Mouse (Mus musculus) midbrain, embryonic 13.5 days (tissue): ENCODE measurements around the gene Hoxa13. TPM values are rescaled to one million over a fixed set of nuclear protein-coding genes. Genes with fewer than 3 reads are reported as not detected.

Source experiments
- ATAC-seq: fragments of 200-750 bp; cut with Nextera tagmentation; 2 replicates; pipeline ENCODE4 v1.8.0; 2017; ENCODE audit warnings: mild to moderate bottlenecking, moderate TSS enrichment, moderate library complexity
- H3K27ac ChIP-seq: fragments of 300-500 bp; sonication (generic); 2 replicates; pipeline ENCODE4 v1.5.1; 2015; ENCODE audit warnings: inconsistent platforms, mild to moderate bottlenecking, moderate library complexity
- H3K27me3 ChIP-seq: fragments of 300-500 bp; sonication (generic); 2 replicates; pipeline ENCODE4 v1.6.1; 2015; ENCODE audit warnings: mild to moderate bottlenecking, inconsistent platforms
- H3K36me3 ChIP-seq: fragments of 300-500 bp; sonication (generic); 2 replicates; pipeline ENCODE4 v1.6.1; 2015; ENCODE audit warnings: mild to moderate bottlenecking, inconsistent platforms
- H3K4me1 ChIP-seq: fragments of 300-500 bp; sonication (generic); replicated peaks from 2 replicates; pipeline ENCODE4 v1.6.1; 2015; ENCODE audit warnings: inconsistent platforms
- H3K4me2 ChIP-seq: fragments of 300-500 bp; sonication (generic); replicated peaks from 2 replicates; pipeline ENCODE4 v1.6.1; 2015; ENCODE audit warnings: moderate library complexity, mild to moderate bottlenecking, inconsistent platforms
- H3K4me3 ChIP-seq: fragments of 300-500 bp; sonication (generic); replicated peaks from 2 replicates; pipeline ENCODE4 v1.5.1; 2015; ENCODE audit warnings: mild to moderate bottlenecking, inconsistent platforms
- H3K9ac ChIP-seq: fragments of 300-500 bp; sonication (generic); replicated peaks from 2 replicates; pipeline ENCODE4 v1.6.1; 2015; ENCODE audit warnings: mild to moderate bottlenecking, inconsistent platforms
- H3K9me3 ChIP-seq: fragments of 300-500 bp; sonication (generic); 2 replicates; pipeline ENCODE4 v1.6.1; 2016; ENCODE audit warnings: mild to moderate bottlenecking, inconsistent platforms
- WGBS: fragments of 180-500 bp; shearing (Covaris S2); methylation state at CpG from one replicate; pipeline ENCODE4 v1.1.7; 2015; 5-methylcytosine and 5-hydroxymethylcytosine counted together
- polyA plus RNA-seq: library from polyadenylated mRNA; unstranded; fragments of >200 nt; fragmentation: Nextera tagmentation; extraction: Ambion mirVana; gene quantifications from 2 replicates; pipeline ENCODE4 v1.2.1, GENCODE M21; 2015

The Hoxa13 gene
- polyA plus RNA-seq, 1 experiment from 2014 or later, result not detected

- no peak overlapping the region for H3K27ac ChIP-seq
- WGBS, result 89% methylated on average over 5 of the region's 5 CpGs
- H3K36me3 ChIP-seq, result no peaks in the 10 kb centered on the region
- no peaks in the 10 kb centered on the region for H3K4me1 ChIP-seq
- H3K9me3 ChIP-seq, result no peaks in the 10 kb centered on the region
- no peak overlapping the region for H3K9ac ChIP-seq
- H3K27me3 ChIP-seq, result peaks cover 84% of the 10 kb centered on the region
- no peak overlapping the region for H3K4me3 ChIP-seq
- H3K4me2 ChIP-seq, result no peak overlapping the region
- no peak for ATAC-seq
These were observed 23.2 kb upstream of the Hoxa13 start for GRCm38 (mm10) chr6:52283896-52284295.

GRCm38 (mm10) chr6:52281084-52281483 lies 20.4 kb upstream of the Hoxa13 start:
- no peaks in the 10 kb centered on the region for H3K36me3 ChIP-seq
- H3K27me3 ChIP-seq, result peaks cover 88% of the 10 kb centered on the region
- H3K27ac ChIP-seq, result no peak overlapping the region
- no peaks in the 10 kb centered on the region for H3K9me3 ChIP-seq
- no peaks in the 10 kb centered on the region for H3K4me1 ChIP-seq
- no peak overlapping the region for H3K9ac ChIP-seq
- H3K4me3 ChIP-seq, result no peak overlapping the region
- ATAC-seq, result no peak
- WGBS, result 72% methylated on average over 12 of the region's 12 CpGs
- no peak overlapping the region for H3K4me2 ChIP-seq

GRCm38 (mm10) chr6:52276920-52277319 lies 16.2 kb upstream of the Hoxa13 start:
- no peak overlapping the region for H3K4me2 ChIP-seq
- no peaks in the 10 kb centered on the region for H3K4me1 ChIP-seq
- H3K27me3 ChIP-seq, result peaks cover 96% of the 10 kb centered on the region
- H3K27ac ChIP-seq, result no peak overlapping the region
- no peak for ATAC-seq
- H3K4me3 ChIP-seq, result no peak overlapping the region
- 9% methylated on average over 5 of the region's 5 CpGs for WGBS
- H3K36me3 ChIP-seq, result no peaks in the 10 kb centered on the region
- no peaks in the 10 kb centered on the region for H3K9me3 ChIP-seq
- no peak overlapping the region for H3K9ac ChIP-seq

- no peaks in the 10 kb centered on the region for H3K4me1 ChIP-seq
- H3K27ac ChIP-seq, result no peak overlapping the region
- no peak overlapping the region for H3K4me2 ChIP-seq
- H3K36me3 ChIP-seq, result no peaks in the 10 kb centered on the region
- no peaks in the 10 kb centered on the region for H3K9me3 ChIP-seq
- H3K9ac ChIP-seq, result no peak overlapping the region
- no peak for ATAC-seq
- 2% methylated on average over 6 of the region's 6 CpGs for WGBS
- H3K4me3 ChIP-seq, result no peak overlapping the region
- H3K27me3 ChIP-seq, result peaks cover 96% of the 10 kb centered on the region
These were observed 15.7 kb upstream of the Hoxa13 start for GRCm38 (mm10) chr6:52276382-52276781.

- H3K27me3 ChIP-seq, result peaks cover 96% of the 10 kb centered on the region
- ATAC-seq, result no peak
- H3K36me3 ChIP-seq, result no peaks in the 10 kb centered on the region
- no peak overlapping the region for H3K4me3 ChIP-seq
- no peaks in the 10 kb centered on the region for H3K4me1 ChIP-seq
- no peak overlapping the region for H3K4me2 ChIP-seq
- WGBS, result 3% methylated on average over 8 of the region's 8 CpGs
- H3K27ac ChIP-seq, result no peak overlapping the region
- no peaks in the 10 kb centered on the region for H3K9me3 ChIP-seq
- H3K9ac ChIP-seq, result no peak overlapping the region
These were observed 15.0 kb upstream of the Hoxa13 start for GRCm38 (mm10) chr6:52275563-52276280.

GRCm38 (mm10) chr6:52274576-52274975 lies 13.9 kb upstream of the Hoxa13 start:
- ATAC-seq, result no peak
- Histone ChIP-seq H3K9me3 (no peaks in the 10 kb centered on the region), H3K4me2 (no peak overlapping the region), H3K36me3 (no peaks in the 10 kb centered on the region), H3K9ac (no peak overlapping the region), H3K27me3 (peaks cover 98% of the 10 kb centered on the region), H3K4me3 (no peak overlapping the region), H3K4me1 (no peaks in the 10 kb centered on the region), H3K27ac (no peak overlapping the region)
- under 1% methylated on average over 11 of the region's 11 CpGs for WGBS

GRCm38 (mm10) chr6:52273656-52274280 lies 13.1 kb upstream of the Hoxa13 start:
- no peaks in the 10 kb centered on the region for H3K36me3 ChIP-seq
- no peak overlapping the region for H3K4me3 ChIP-seq
- no peaks in the 10 kb centered on the region for H3K9me3 ChIP-seq
- H3K9ac ChIP-seq, result no peak overlapping the region
- no peak overlapping the region for H3K27ac ChIP-seq
- H3K27me3 ChIP-seq, result peaks cover 98% of the 10 kb centered on the region
- ATAC-seq, result no peak
- WGBS, result under 1% methylated on average over 22 of the region's 22 CpGs
- H3K4me2 ChIP-seq, result no peak overlapping the region
- no peaks in the 10 kb centered on the region for H3K4me1 ChIP-seq

GRCm38 (mm10) chr6:52272766-52273655 lies 12.3 kb upstream of the Hoxa13 start:
- WGBS, result 3% methylated on average over 22 of the region's 22 CpGs
- no peaks in the 10 kb centered on the region for H3K4me1 ChIP-seq
- peaks cover 99% of the 10 kb centered on the region for H3K27me3 ChIP-seq
- H3K9me3 ChIP-seq, result no peaks in the 10 kb centered on the region
- H3K27ac ChIP-seq, result no peak overlapping the region
- no peak overlapping the region for H3K9ac ChIP-seq
- H3K4me2 ChIP-seq, result no peak overlapping the region
- H3K36me3 ChIP-seq, result no peaks in the 10 kb centered on the region
- no peak for ATAC-seq
- H3K4me3 ChIP-seq, result no peak overlapping the region

- H3K27ac ChIP-seq, result no peak overlapping the region
- H3K36me3 ChIP-seq, result no peaks in the 10 kb centered on the region
- ATAC-seq, result peak; percentile 63
- H3K9ac ChIP-seq, result no peak overlapping the region
- no peaks in the 10 kb centered on the region for H3K9me3 ChIP-seq
- H3K4me2 ChIP-seq, result no peak overlapping the region
- no peaks in the 10 kb centered on the region for H3K4me1 ChIP-seq
- WGBS, result 6% methylated on average over 23 of the region's 23 CpGs
- peaks cover 98% of the 10 kb centered on the region for H3K27me3 ChIP-seq
- no peak overlapping the region for H3K4me3 ChIP-seq
These were observed 10.1 kb upstream of the Hoxa13 start for GRCm38 (mm10) chr6:52270494-52271480.

GRCm38 (mm10) chr6:52268756-52269155 lies 8.1 kb upstream of the Hoxa13 start:
- Histone ChIP-seq H3K9ac (no peak overlapping the region), H3K27ac (no peak overlapping the region), H3K36me3 (no peaks in the 10 kb centered on the region), H3K4me1 (no peaks in the 10 kb centered on the region), H3K9me3 (no peaks in the 10 kb centered on the region), H3K4me2 (no peak overlapping the region), H3K27me3 (peaks cover 98% of the 10 kb centered on the region), H3K4me3 (no peak overlapping the region)
- 6% methylated on average over 3 of the region's 3 CpGs for WGBS
- ATAC-seq, result no peak

- no peaks in the 10 kb centered on the region for H3K36me3 ChIP-seq
- no peaks in the 10 kb centered on the region for H3K9me3 ChIP-seq
- 1% methylated on average over 7 of the region's 7 CpGs for WGBS
- no peaks in the 10 kb centered on the region for H3K4me1 ChIP-seq
- no peak overlapping the region for H3K9ac ChIP-seq
- no peak overlapping the region for H3K27ac ChIP-seq
- no peak overlapping the region for H3K4me2 ChIP-seq
- H3K4me3 ChIP-seq, result no peak overlapping the region
- no peak for ATAC-seq
- H3K27me3 ChIP-seq, result peaks cover 98% of the 10 kb centered on the region
These were observed 7.7 kb upstream of the Hoxa13 start for GRCm38 (mm10) chr6:52268341-52268740.
